Mouse (Mus musculus) cerebellum, adult (tissue): ENCODE results near the gene Dync1i2.
A peak's percentile ranks its signal among the peaks of the same experiment; 100 is the strongest.

Experiments
- ATAC-seq: cut with Nextera tagmentation; 2 replicates; pipeline ENCODE4 v1.9.2; 2017; ENCODE audit warnings: mild to moderate bottlenecking, moderate library complexity, mixed read lengths; ENCODE audit not compliant: insufficient number of reproducible peaks, low FRiP score, low TSS enrichment

Dync1i2 gene

GRCm38 (mm10) chr2:71201886-71202285, 9.6 kb upstream of the Dync1i2 start:
- no peak for ATAC-seq

- no peak for ATAC-seq
Observed at GRCm38 (mm10) chr2:71203819-71204432, 7.6 kb upstream of the Dync1i2 start.

- no peak for ATAC-seq
Observed at GRCm38 (mm10) chr2:71209041-71209755, 2.3 kb upstream of the Dync1i2 start.

- no peak for ATAC-seq
Observed at GRCm38 (mm10) chr2:71211096-71211495, 410 bp upstream of the Dync1i2 start.

- peak; percentile 31; the same call in 1 of the 2 replicates for ATAC-seq
Observed at GRCm38 (mm10) chr2:71212360-71212726, 837 bp downstream of the Dync1i2 start.

GRCm38 (mm10) chr2:71221020-71221419, 9.5 kb downstream of the Dync1i2 start:
- ATAC-seq, result no peak

- ATAC-seq, result no peak
Observed at GRCm38 (mm10) chr2:71227398-71227797, 15.9 kb downstream of the Dync1i2 start.

GRCm38 (mm10) chr2:71229603-71230002, 18.1 kb downstream of the Dync1i2 start:
- no peak for ATAC-seq

GRCm38 (mm10) chr2:71231951-71232350, 20.4 kb downstream of the Dync1i2 start:
- no peak for ATAC-seq

GRCm38 (mm10) chr2:71232976-71233375, 21.5 kb downstream of the Dync1i2 start:
- ATAC-seq, result no peak

- ATAC-seq, result no peak
Observed at GRCm38 (mm10) chr2:71235420-71235819, 23.9 kb downstream of the Dync1i2 start.

- no peak for ATAC-seq
Observed at GRCm38 (mm10) chr2:71236009-71236408, 24.5 kb downstream of the Dync1i2 start.

GRCm38 (mm10) chr2:71241505-71241904, 30.0 kb downstream of the Dync1i2 start:
- ATAC-seq, result no peak

GRCm38 (mm10) chr2:71242180-71242579, 30.7 kb downstream of the Dync1i2 start:
- no peak for ATAC-seq

- no peak for ATAC-seq
Observed at GRCm38 (mm10) chr2:71243058-71243672, 31.7 kb downstream of the Dync1i2 start.

GRCm38 (mm10) chr2:71244807-71245206, 33.3 kb downstream of the Dync1i2 start:
- ATAC-seq, result no peak

- ATAC-seq, result peak; percentile 98
Observed at GRCm38 (mm10) chr2:71245416-71245815, 33.9 kb downstream of the Dync1i2 start.

- ATAC-seq, result no peak
Observed at GRCm38 (mm10) chr2:71246096-71246495, 34.6 kb downstream of the Dync1i2 start.

GRCm38 (mm10) chr2:71248071-71248470, 36.6 kb downstream of the Dync1i2 start:
- no peak for ATAC-seq

- no peak for ATAC-seq
Observed at GRCm38 (mm10) chr2:71250841-71251240, 39.3 kb downstream of the Dync1i2 start.

GRCm38 (mm10) chr2:71254836-71255235, 43.3 kb downstream of the Dync1i2 start:
- ATAC-seq, result no peak

- ATAC-seq, result no peak
Observed at GRCm38 (mm10) chr2:71256581-71256980, 45.1 kb downstream of the Dync1i2 start.
